Mouse (Mus musculus) E14TG2a.4 (cell line): ENCODE measurements around the gene Usp6nl.

Experiments used
- H3K27me3 ChIP-seq: 2 replicates; pipeline ENCODE4 v1.6.1; 2014; ENCODE audit warnings: low read length, control low read depth; ENCODE audit not compliant: insufficient read depth
- H3K36me3 ChIP-seq: 2 replicates; pipeline ENCODE4 v1.6.1; 2014; ENCODE audit warnings: low read length, control low read depth; ENCODE audit not compliant: insufficient read depth
- H3K4me1 ChIP-seq: replicated peaks from 2 replicates; pipeline ENCODE4 v1.6.1; 2014; ENCODE audit warnings: low read depth, low read length, control low read depth
- H3K4me3 ChIP-seq: replicated peaks from 2 replicates; pipeline ENCODE4 v1.5.1; 2014; ENCODE audit warnings: mild to moderate bottlenecking, low read length
- H3K9me3 ChIP-seq: 2 replicates; pipeline ENCODE4 v1.6.1; 2014; ENCODE audit warnings: low read length, control low read depth
- CTCF ChIP-seq: conservative IDR thresholded peaks from 2 replicates; pipeline ENCODE4 v1.5.1; 2014; ENCODE audit warnings: low read length
- NANOG ChIP-seq: IDR thresholded peaks from 2 replicates; pipeline ENCODE4 v1.6.1; 2014; ENCODE audit warnings: borderline replicate concordance, low read length, mixed read lengths
- POU5F1 ChIP-seq: IDR thresholded peaks from 2 replicates; pipeline ENCODE4 v1.6.1; 2014; ENCODE audit warnings: low read length, borderline replicate concordance

Gene Usp6nl

GRCm38 (mm10) chr2:6487566-6488488, 165.4 kb downstream of the Usp6nl start:
- Histone ChIP-seq H3K27me3 (no peaks in the 10 kb centered on the region; the same call in none of the 2 replicates), H3K4me1 (peaks cover 4% of the 10 kb centered on the region; the same call in 1 of the 2 replicates), H3K4me3 (no peak overlapping the region), H3K9me3 (peaks cover 11% of the 10 kb centered on the region; the same call in 1 of the 2 replicates), H3K36me3 (no peaks in the 10 kb centered on the region)
- TF ChIP-seq CTCF (no peak), NANOG (no peak), POU5F1 (no peak)

DNA sequence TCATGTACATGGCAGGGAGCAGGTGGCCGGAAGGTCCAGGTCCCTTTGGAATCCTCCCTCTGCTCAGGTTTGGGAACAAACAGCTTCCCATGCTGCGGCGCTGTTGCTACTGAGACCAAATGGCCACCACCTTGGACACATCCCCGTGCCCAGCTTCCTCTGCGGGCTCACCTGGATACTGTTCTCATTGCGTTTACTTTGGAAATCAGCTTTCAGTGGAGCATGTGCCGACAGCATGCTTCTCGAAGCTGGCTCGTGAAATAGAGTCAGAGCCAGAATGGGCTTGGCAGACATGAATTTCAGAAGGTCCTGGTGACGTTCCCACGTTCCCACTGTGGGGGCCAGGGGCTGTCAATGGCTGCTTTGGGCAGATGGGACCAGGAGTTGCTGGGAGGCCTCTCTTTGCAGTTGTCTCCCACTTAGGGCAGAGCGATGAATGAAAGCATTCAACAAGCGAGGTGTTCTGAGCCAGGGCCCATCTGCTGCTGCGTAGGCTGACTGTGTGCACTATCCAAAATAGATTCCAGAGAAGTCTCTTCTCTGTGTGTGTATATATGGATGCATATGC, 166.1 kb downstream of the Usp6nl start:
- H3K4me3 ChIP-seq: no peak overlapping the region
- H3K36me3 ChIP-seq: no peaks in the 10 kb centered on the region
- H3K9me3 ChIP-seq: peaks cover 11% of the 10 kb centered on the region; the same call in 1 of the 2 replicates
- peaks cover 4% of the 10 kb centered on the region; the same call in 1 of the 2 replicates for H3K4me1 ChIP-seq
- H3K27me3 ChIP-seq: no peaks in the 10 kb centered on the region; the same call in none of the 2 replicates
- no peak for TF ChIP-seq POU5F1
- TF ChIP-seq CTCF: no peak
- TF ChIP-seq NANOG: no peak

- Histone ChIP-seq H3K4me1 (no peaks in the 10 kb centered on the region), H3K4me3 (no peak overlapping the region), H3K27me3 (no peaks in the 10 kb centered on the region; the same call in none of the 2 replicates), H3K36me3 (no peaks in the 10 kb centered on the region), H3K9me3 (peaks cover 11% of the 10 kb centered on the region; the same call in 1 of the 2 replicates)
- no peak for TF ChIP-seq NANOG
- TF ChIP-seq POU5F1: no peak
- no peak for TF ChIP-seq CTCF
Measured at GRCm38 (mm10) chr2:6490076-6490475, 167.6 kb downstream of the Usp6nl start.

DNA sequence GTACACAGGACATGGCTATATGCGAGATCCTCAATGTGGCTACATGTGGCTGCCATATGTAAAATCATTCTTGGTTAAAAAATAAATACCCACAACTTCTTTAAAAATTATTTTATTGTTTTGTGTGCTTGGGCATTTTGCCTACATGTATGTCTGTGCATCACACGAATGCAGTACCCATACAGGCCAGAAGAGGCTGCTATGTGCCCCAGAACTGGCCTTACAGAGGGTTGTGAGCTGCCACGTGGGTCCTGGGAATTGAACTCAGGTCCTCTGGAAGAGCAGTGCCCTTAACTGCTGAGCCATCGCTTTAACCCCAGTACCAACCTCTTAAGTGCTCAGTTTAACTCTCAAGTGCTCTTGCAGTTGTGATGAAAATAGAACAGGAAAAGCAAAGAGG, 168.4 kb downstream of the Usp6nl start:
- Histone ChIP-seq H3K4me3 (no peak overlapping the region), H3K4me1 (no peaks in the 10 kb centered on the region), H3K9me3 (peaks cover 11% of the 10 kb centered on the region; the same call in 1 of the 2 replicates), H3K27me3 (no peaks in the 10 kb centered on the region; the same call in none of the 2 replicates), H3K36me3 (no peaks in the 10 kb centered on the region)
- TF ChIP-seq NANOG (no peak), POU5F1 (no peak), CTCF (peak; percentile 76)

- Histone ChIP-seq H3K27me3 (peaks cover 2% of the 10 kb centered on the region), H3K4me1 (no peaks in the 10 kb centered on the region), H3K4me3 (no peak overlapping the region), H3K36me3 (no peaks in the 10 kb centered on the region), H3K9me3 (no peaks in the 10 kb centered on the region)
- TF ChIP-seq NANOG (no peak), CTCF (no peak), POU5F1 (no peak)
Measured at GRCm38 (mm10) chr2:6493886-6494285, 171.4 kb downstream of the Usp6nl start.
